Mouse (Mus musculus) adrenal gland (tissue): ENCODE measurements at regions not wholly inside any gene's neighbourhood (a gene's known extent, or its start where the extent isn't known, plus 50 kb on each side); places are given as distances from the start of the nearest gene placed in this dataset.

Source experiments
- intact Hi-C: fragments of 180-260 bp; cut with DNase I; formaldehyde crosslinking; loops from one replicate; pipeline ENCODE4 v1.15.1; 2025
- microRNA-seq, 2 experiments: library from miRNA; unstranded; fragments of <30 nt; microRNA quantifications; one replicate each; pipeline ENCODE4; 2019

GRCm38 (mm10) chr19:35263101-35263500 is 340.9 kb downstream of the Kif20b start:
- intact Hi-C loops, result no loop called here

- intact Hi-C loops, result no loop called here
These were observed 356.2 kb downstream of the Kif20b start for GRCm38 (mm10) chr19:35278395-35278794.

GRCm38 (mm10) chr19:35282775-35283447 is 360.8 kb downstream of the Kif20b start:
- intact Hi-C loops, result no loop called here

- intact Hi-C loops, result no loop called here
These were observed 376.7 kb downstream of the Kif20b start for GRCm38 (mm10) chr19:35298846-35299245.

GRCm38 (mm10) chr19:35302723-35303270 is 380.6 kb downstream of the Kif20b start:
- intact Hi-C loops, result no loop called here

Small RNA genes lying in the stretch of these regions (microRNA-seq; reads per million reads assigned to microRNA genes)
- gene Gm23075, result 0 reads per million in 2 experiments
